Mouse (Mus musculus) kidney, adult 2 months (tissue): Measurements from ENCODE around the gene BC024978.

ENCODE experiments used
- CTCF ChIP-seq: fragments of 200-500 bp; conservative IDR thresholded peaks from 2 replicates; pipeline ENCODE4 v1.5.1; 2011; ENCODE audit warnings: low read depth, mild to moderate bottlenecking, control low read depth, low read length, moderate library complexity, mixed read lengths; ENCODE audit not compliant: insufficient read depth, insufficient read length
- POLR2A ChIP-seq: fragments of 200-500 bp; IDR thresholded peaks from one replicate; pipeline ENCODE4 v1.6.1; 2011; ENCODE audit warnings: low read depth, low read length, control low read depth

DNA sequence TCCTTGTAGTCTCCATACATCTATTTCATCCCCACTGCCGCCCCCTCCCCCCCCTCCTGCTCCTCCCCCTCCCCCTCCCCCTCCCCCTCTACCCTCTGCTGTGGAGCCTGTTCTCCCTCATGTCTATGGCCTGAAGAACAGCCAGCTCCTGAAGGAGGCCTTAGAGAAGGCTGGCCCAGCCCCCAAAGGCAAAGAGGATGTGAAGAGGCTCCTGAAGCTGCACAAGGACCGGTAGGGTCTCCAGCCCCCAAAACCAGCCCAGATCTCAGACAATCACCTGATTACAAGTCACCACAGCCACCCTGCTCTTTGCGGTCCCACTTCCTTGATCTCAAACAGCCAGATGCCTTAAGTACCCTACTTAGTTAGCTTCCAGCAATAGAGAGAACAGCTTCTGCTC is 1.6 kb downstream of the BC024978 start:
- TF ChIP-seq POLR2A (no peak), CTCF (no peak)
